Mouse (Mus musculus) spleen, postnatal 4 days (tissue): ENCODE data around the gene Tssk6.

ENCODE experiments used
- DNase-seq, 2 experiments: peaks; one replicate each; pipeline ENCODE4 v3.0.0; 2022; ENCODE audit warnings: low spot score in 2 of 2

Tssk6 gene

DNA sequence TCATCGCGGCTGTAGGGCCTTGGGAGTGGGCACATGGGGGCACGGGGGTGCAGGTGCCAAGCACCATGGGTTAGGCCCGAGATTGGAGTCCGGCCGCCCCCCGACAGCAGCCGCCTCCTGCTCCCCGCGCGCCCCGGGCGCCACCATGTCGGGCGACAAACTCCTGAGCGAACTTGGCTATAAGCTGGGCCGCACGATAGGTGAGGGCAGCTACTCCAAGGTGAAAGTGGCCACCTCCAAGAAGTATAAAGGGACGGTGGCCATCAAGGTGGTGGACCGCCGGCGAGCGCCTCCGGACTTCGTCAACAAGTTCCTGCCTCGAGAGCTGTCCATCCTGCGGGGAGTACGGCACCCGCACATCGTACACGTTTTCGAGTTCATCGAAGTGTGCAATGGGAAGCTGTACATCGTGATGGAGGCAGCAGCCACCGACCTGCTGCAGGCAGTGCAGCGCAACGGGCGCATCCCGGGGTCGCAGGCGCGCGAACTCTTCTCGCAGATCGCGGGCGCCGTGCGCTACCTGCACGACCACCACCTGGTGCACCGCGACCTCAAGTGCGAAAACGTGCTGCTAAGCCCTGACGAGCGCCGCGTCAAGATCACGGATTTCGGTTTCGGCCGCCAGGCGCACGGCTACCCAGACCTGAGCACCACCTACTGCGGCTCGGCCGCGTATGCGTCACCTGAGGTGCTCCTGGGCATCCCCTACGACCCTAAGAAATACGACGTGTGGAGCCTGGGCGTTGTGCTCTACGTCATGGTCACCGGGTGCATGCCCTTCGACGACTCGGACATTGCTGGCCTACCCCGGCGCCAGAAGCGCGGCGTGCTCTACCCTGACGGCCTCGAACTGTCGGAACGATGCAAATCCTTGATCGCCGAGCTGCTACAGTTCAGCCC is at the start of gene Tssk6, which contains the start of the genes Ndufa13 and Yjefn3:
TSS of gene Tssk6 (plus strand) at position 22 of the 900 bp plus-strand sequence.
TSS of gene Ndufa13 (minus strand) at position 396 of the 900 bp plus-strand sequence.
TSS of gene Yjefn3 (minus strand) at position 550 of the 900 bp plus-strand sequence.
- DNase-seq, result peak; percentile 54 to 84

GRCm38 (mm10) chr8:69853869-69854268 is 48.1 kb upstream of the Tssk6 start:
- no peak for DNase-seq

DNA sequence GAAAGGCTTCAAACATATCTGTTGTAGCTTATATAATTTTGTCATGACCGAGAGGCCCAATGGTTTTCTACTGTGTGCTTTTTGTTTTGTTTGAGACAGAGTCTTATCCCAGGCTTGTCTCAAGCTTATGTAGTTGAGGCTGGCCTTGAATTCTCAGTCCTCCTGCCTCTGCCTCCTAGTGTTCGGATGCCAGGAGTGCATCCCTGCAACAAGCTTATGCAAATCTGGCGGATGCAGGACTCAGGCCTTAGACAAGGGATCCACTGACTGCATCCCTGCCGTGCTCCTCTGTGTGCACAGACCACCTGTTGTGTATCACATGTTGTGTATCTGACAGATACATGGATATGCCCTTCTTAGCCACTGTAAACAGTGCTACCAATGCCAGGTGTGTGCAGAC is 41.2 kb upstream of the Tssk6 start:
- DNase-seq, result no peak

GRCm38 (mm10) chr8:69861251-69861650 is 40.7 kb upstream of the Tssk6 start:
- DNase-seq, result no peak

DNA sequence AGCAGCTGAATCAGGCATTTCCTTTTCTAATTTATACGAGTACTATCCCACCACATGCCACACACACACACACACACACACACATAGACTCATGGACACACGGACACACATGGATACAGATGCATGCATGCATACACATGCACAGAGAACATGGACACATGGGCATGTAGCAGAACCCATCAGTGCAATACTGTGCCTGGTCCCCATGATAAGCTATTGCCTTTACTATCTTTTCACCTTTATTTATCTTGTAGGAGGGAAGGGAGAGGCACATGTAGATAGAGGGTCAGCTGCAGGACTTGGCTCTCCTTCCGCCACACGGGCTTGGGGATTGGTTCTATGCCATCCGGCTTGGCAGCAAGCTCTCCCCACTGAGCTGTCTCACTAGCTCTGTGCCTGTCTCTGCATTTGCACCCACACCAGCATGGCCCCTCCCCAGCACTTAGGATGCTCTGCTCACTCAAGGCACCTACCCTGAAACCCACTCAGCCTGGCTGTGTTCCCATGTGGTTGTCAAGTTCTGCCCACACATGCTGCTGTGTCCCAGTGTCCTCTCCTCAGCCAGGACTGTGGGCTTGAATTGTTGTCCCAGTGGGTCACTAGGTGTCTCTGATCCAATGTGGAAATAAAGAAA is 38.5 kb upstream of the Tssk6 start:
- DNase-seq, result no peak

- no peak for DNase-seq
Observed at GRCm38 (mm10) chr8:69864180-69864579, 37.8 kb upstream of the Tssk6 start.

GRCm38 (mm10) chr8:69867696-69868326 is 34.2 kb upstream of the Tssk6 start:
- peak in 1 of 2 experiments; percentile 61 for DNase-seq

DNA sequence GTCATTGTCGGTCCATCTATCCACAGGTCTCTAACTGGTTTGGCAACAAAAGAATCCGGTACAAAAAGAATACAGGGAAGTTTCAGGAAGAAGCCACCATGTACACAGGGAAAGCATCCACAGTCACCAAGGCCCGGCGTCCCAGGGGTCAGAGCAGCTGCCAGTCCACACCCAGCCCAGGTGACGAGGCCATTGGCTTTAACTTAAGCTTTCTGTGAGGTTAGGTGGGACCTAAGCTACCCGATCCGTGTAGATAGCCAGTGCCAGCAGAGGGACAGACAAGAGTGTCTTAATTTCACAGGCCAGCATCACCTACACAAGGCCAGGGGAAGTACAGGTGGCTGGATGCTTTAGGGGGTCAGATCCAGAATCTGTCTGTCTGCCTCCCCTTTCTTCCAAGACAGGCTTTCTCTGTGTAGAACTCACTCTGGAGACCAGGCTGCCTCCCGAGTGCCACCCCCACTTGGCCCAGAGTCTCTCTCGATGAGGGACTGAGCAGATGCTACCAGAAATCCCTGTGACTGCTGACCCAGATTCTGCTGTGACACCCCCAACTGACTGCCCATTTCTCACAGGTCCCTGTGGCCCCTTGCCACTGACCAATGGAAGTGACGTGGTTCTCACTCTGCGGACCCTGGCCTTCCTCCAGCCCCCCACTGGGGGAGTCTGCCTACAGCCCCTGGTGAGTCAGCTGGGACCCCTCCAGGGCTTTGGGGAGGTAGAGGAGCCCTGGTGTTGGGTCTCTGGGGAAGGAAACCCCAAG is 31.8 kb upstream of the Tssk6 start:
- peak in 1 of 2 experiments; percentile 61 for DNase-seq

GRCm38 (mm10) chr8:69870907-69871306 is 31.1 kb upstream of the Tssk6 start:
- DNase-seq, result peak in 1 of 2 experiments; percentile 56

GRCm38 (mm10) chr8:69874155-69874554 is 27.8 kb upstream of the Tssk6 start:
- peak in 1 of 2 experiments; percentile 82 for DNase-seq

DNA sequence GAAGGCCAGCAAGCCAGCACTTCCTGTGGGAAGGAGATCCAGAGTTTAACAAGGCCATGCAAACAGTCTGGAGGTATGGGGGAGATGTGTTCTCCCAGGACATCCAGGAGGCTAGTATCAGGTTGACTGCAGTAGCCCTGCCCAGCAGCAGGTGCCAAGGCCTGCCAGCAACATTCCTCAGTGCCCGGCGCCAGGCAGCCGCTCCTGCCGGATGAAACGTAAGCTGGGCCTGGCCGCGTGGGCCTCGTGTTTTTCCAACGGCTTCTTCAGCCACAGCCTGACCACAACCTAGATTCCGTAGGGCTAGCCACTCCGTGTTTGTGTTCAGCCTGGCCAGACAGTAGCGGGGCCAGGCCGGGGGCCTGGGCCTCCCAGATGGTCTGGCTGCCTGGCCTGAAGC is 27.3 kb upstream of the Tssk6 start:
- DNase-seq, result no peak

DNA sequence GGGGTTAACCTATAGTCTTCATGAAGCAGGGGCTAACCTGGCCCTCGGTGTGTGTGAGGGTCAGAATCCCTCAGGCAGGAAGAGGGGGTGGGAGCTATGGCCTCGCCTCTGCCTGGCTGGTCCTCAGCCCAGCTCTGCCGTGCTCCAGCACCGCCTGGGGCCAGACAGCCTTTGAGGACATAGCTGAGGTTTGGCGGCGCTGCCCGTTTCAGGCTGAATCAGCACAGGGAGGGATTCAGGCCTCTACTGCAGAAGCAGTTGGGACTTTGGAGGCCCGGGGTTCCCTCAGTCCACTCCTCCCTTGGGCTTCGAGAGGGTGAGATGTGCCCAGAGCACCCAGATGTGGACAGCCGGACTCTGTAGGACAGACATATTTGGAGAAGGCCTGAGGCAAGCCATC is 25.9 kb upstream of the Tssk6 start:
- DNase-seq, result no peak

- DNase-seq, result no peak
Observed at GRCm38 (mm10) chr8:69876967-69877366, 25.0 kb upstream of the Tssk6 start.

GRCm38 (mm10) chr8:69877396-69877795 is 24.6 kb upstream of the Tssk6 start:
- DNase-seq, result no peak

GRCm38 (mm10) chr8:69877992-69878391 is 24.0 kb upstream of the Tssk6 start:
- no peak for DNase-seq

DNA sequence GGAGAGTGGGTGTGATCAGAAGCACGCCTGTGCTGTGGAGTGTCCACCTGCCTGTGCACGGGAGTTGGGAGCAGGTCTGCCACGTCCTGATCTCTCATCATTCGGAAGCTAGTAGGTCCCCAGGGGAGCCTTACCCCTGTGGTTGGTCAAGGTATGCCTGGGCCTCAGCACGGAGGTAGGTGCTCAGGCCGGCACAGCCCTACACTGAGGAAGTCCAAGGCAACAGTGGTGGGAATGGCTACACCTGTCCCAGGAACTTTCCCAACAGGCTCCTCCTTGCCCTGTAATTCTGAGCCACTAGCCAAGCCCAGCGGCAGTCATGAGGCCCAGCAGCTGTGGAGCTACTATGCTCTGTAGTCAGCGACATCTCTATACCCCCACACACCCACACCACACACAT is 22.3 kb upstream of the Tssk6 start:
- peak in 1 of 2 experiments; percentile 53 for DNase-seq

GRCm38 (mm10) chr8:69880841-69881240 is 21.1 kb upstream of the Tssk6 start:
- peak in 1 of 2 experiments; percentile 59 for DNase-seq

- DNase-seq, result peak in 1 of 2 experiments; percentile 64
Observed at GRCm38 (mm10) chr8:69881261-69881865, 20.6 kb upstream of the Tssk6 start.

GRCm38 (mm10) chr8:69882021-69882756 is 19.8 kb upstream of the Tssk6 start:
- peak in 1 of 2 experiments; percentile 67 for DNase-seq
